Mouse (Mus musculus) right cerebral cortex, postnatal 36 days (tissue): Measurements from ENCODE around the gene Slc25a31.

Experiments
- DNase-seq, 2 experiments: peaks; one replicate each; pipeline ENCODE4 v3.0.0; 2022; ENCODE audit warnings: low spot score in 2 of 2, mixed read lengths in 1 of 2

Gene Slc25a31

DNA sequence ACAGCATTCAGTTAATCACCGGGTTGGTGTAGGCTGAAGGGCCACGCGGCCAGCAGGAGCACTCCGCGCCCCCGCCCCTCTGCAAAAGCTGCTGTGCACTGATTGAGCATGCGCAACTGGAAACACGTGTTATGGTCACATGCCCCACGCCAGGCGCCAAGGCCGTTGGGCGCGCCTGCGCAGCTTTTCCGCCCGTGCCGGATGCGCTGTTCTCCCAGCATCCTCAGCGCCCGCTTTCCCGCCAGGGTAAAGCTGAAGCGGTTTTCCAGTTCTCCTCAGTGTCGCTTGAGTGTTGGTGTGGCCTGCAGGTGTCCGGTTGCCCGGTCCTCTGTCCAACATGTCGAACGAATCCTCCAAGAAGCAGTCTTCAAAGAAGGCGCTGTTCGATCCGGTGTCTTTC is at the start of gene Slc25a31:
Slc25a31 (plus strand) TSS at position 201 of the 400 bp plus-strand sequence.
- DNase-seq: no peak

DNA sequence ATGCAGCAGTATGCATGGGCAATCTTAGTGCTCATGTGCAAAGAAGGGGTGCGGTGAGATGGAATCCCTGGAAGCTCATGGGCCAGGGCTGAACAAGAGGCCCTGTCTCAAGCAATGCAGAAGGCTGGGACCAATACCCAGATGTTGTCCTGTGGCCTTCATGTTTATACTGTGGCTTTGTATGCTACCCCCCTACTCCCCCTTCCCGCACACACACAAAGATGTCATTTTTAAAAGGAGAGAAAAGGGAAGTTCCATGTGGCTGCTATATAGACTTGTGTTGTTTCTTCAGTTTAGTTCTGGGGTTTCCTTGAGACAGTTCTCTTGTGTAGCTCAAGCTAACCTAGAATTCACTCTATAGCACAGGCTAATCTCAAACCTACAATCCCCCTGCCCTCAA is 48.4 kb upstream of the Slc25a31 start:
- DNase-seq: no peak

- no peak for DNase-seq
Measured at GRCm38 (mm10) chr3:40666109-40666508, 42.5 kb upstream of the Slc25a31 start.

- no peak for DNase-seq
Measured at GRCm38 (mm10) chr3:40666861-40667719, 41.6 kb upstream of the Slc25a31 start.

DNA sequence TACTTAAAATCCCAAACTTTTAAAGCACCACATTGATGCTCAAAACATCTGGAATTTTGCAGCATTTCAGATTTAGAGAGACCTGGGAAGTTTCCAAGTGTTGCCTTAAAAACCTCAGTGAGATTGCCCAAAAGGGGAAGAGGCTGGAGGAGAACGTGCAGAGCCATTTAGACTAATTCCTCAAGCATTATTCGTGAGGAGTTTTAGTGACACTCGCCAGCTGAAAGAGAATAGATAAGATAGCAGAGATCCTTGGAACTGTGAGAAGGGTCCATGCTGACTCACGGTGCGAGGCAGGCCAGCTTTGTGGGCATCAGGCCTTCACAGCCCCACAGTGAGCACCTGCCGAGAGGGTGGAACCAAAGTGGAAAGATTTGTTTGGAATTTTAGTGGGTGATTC is 39.8 kb upstream of the Slc25a31 start:
- no peak for DNase-seq

GRCm38 (mm10) chr3:40669395-40669794 is 39.3 kb upstream of the Slc25a31 start:
- DNase-seq: no peak

DNA sequence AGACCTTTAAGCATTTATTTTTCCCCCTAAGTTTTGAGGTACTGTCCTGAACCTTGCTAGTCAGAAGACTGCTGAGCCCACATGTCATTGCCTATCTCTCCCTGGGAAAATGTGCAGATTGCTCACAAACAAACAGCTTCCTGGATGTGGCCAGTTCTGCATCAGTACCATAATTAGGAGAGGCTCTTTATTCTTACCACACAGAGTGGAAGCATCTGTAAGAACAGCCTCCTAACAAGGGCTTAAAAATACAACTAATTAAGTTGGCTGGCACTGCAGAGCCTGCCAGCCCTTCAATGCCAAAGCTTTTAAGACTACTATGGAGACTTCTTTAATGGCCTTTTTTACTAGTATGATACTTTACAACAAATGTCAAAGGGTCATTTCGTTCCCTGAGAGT is 35.1 kb upstream of the Slc25a31 start:
- DNase-seq: no peak

DNA sequence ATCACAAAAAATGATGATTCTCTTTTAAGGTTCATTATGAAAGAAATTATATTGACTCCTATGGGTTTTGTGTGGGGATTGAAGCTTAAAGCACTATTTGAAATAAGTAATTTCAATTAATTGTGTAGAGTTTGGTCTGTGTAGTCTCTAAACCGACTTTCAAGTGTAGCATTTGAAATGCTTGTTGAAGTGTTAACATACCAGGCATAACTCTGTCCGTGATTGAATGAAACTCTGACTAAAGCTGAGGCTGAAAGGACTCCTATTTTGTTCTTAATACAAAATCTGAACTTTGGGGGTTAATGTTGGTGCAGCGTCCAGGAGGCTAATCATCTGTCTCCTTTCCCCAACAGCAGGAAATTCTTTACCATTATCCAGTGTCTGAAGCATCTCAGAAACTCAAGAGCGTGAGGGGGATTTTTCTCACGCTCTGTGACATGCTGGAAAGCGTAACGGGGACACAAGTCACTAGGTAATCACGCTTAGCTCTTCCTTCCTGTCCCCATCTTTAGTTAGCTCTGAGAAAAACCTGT is 33.7 kb upstream of the Slc25a31 start:
- DNase-seq: no peak

GRCm38 (mm10) chr3:40678856-40679255 is 29.8 kb upstream of the Slc25a31 start:
- DNase-seq: no peak

DNA sequence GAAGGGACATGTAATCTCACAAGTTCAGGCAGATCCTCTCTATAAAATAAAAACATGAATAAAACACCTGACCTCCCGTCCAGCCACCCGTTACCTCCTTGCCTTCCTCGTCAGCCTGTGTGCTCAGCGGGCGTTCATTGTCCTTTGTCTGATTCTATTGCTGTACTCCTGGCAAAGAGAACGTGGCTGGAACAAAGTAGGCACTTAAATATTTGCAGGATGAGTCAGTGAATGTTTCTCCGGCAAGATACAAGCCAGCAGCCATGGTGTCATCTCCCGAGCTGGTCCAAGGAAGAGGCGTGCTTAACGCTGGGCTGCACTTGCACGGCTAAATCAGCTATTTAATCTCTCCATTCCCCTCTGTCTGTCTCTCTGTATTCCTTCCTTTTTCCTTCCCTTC is 26.3 kb upstream of the Slc25a31 start:
- DNase-seq: no peak

DNA sequence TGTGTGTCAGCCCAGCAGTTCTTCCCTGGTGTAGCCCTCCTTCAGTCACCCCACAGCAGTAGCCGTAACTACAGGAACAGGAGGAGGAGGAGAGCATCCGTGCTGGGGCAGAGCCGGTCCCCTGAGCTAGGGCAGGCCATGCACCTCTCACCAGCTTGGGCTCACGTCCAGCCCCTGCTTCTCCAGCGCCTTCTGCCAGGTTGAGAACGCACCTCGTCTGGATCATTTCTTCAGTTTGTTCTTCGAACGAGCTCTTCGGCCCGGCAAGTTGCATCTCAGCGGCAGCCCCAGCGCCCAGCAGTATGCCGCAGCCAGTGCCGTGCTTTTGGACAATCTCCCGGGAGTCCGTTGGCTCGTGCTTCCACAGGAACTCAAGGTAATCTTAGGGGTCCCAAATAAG is 25.5 kb upstream of the Slc25a31 start:
- no peak for DNase-seq

DNA sequence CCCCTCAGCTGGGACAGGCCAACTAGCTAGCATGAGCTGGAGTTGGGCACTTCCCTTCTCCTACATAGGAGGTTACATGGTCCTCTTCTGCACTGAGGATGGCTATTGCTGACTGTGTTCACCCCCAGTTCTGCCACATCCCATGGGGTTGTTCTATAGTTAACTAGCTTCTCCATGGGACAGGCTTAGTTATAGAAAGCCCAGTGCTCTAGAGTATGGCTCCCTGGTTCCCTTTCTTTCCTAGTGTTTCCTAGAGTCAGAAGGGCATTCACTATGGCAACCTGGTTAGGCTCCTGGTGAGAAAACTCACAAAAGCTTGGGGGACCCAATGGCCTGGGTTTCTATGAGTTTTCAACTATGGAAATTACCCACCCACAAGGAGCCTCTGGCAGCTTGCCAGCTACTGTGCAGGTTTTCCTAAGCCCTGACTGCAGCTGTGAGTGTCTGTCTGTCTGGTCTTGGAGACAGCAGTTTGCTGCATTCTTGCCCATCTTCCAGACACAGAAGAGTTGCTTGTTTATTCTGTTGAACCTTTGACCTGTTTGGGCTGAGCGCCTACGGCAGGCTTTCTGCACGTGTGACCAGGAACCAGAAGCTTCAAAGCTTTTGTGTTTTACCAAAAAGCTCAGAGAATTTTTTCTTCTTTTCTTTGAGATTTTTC is 22.7 kb upstream of the Slc25a31 start:
- no peak for DNase-seq

DNA sequence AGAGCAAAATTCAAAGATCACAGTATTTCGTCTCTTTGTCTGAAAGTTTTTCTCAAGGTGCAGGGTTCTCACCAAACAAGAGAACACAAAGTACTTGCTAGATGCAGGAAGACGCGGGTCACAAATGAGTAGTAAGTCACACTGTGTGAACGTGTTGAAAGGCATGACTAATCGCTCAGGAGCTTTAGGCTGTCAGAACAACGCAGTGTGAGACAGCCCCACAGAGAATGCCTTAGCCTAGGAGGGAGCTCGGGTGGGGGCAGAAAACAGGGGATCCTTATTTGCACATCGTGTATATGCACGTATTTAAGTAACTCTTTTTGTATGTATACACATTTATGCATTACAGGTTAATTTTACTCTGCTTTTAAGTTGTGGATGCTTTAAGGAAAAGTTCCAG is 21.8 kb upstream of the Slc25a31 start:
- DNase-seq: no peak

- DNase-seq: no peak
Measured at GRCm38 (mm10) chr3:40687588-40687987, 21.1 kb upstream of the Slc25a31 start.

- no peak for DNase-seq
Measured at GRCm38 (mm10) chr3:40691566-40691965, 17.1 kb upstream of the Slc25a31 start.

DNA sequence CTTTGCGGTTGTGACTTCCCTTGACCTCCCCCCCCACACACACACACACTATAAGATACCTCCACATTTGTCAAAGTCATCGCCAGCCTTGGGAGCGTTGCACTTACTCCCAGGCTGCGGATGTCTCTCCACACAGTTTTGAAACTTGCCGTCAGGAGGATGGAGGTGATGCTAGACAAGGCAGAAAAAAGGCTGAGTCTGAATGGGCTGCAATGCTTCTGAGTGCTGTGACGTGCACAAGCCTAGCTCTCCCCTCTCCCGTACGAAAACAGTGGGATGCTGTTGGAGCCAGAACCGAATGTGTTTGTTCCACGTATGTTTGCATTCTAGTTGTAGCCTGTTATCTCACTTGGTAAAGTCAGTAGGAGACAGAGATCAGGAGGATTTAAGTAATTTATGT is 15.2 kb upstream of the Slc25a31 start:
- DNase-seq: no peak

- no peak for DNase-seq
Measured at GRCm38 (mm10) chr3:40693960-40694359, 14.7 kb upstream of the Slc25a31 start.

- DNase-seq: no peak
Measured at GRCm38 (mm10) chr3:40694438-40694837, 14.2 kb upstream of the Slc25a31 start.

DNA sequence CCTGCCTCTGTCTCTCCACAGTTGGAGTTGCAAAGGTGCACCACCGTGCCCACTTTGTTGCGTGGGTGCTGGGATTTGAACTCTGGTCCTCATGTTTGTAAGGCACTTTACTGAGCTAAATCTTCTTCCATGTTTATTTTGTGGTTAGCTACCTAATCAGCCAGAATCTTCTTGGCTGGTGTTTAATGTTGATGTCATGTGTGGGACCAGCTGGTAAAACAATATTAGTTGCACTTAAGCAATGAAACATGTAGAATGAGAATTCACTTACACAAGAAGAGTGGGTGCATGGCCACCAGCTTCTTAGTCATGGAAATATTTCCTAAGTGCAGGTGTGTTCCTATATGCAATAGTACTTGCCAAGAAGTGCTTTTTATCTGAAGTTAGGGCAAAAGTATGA is 13.5 kb upstream of the Slc25a31 start:
- DNase-seq: no peak

DNA sequence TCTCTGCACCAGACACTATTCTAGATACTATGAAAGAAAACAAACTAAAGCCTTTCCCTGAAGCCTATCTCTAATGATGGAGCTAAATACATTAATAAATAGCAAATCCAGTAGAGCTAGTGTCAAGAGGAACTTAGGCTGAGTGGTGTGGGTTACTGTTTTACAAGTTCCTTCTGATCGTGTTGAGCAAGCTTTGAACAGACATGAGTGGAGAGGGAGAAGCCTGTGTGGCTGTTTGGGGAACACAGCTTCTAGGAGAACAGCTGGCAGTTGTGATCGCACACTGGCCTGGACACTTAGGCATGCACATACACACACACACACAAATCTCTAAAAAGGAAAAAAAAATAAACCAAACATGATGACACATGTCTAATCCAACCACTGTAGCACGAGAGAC is 9.8 kb upstream of the Slc25a31 start:
- DNase-seq: no peak

GRCm38 (mm10) chr3:40704816-40705430 is 3.7 kb upstream of the Slc25a31 start:
- no peak for DNase-seq

DNA sequence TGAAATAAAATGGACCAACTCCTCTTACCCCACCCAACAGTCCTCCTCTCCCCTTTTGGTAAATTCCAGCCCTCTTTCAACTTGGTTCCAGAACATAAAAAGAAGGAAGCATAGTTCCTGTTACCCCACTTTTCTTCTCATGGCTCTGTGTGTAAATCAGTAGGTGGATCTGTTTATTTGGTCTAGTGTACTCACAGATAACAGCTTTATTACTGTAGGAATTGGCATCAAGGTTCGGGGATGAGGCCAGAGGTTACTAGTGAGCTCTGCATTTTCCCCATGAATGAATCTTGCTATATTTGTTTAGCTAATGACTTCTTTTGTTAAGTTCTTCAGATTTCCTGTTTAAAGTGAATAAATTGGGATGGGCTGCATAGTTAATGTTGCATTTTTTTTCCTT is 7.4 kb downstream of the Slc25a31 start:
- no peak for DNase-seq

GRCm38 (mm10) chr3:40719022-40719421 is 10.4 kb downstream of the Slc25a31 start:
- DNase-seq: no peak
